Mouse (Mus musculus) midbrain, postnatal 0 days (tissue): Measurements from ENCODE around the gene Mtln. TPM values are rescaled to one million over a fixed set of nuclear protein-coding genes. Genes with fewer than 3 reads are reported as not detected.

Experiments
- ATAC-seq: fragments of 200-750 bp; cut with Nextera tagmentation; 2 replicates; pipeline ENCODE4 v1.8.0; 2017; ENCODE audit warnings: moderate number of reproducible peaks, mild to moderate bottlenecking, moderate TSS enrichment, moderate library complexity; ENCODE audit not compliant: low FRiP score
- DNase-seq: peaks from one replicate; pipeline ENCODE4 v3.0.0-alpha.2; 2015; ENCODE audit warnings: low spot score
- H3K27ac ChIP-seq: fragments of 300-500 bp; sonication (generic); 2 replicates; pipeline ENCODE4 v1.5.1; 2014; ENCODE audit warnings: low read depth, mild to moderate bottlenecking, low read length, mixed read lengths
- H3K27me3 ChIP-seq: fragments of 300-500 bp; sonication (generic); 2 replicates; pipeline ENCODE4 v1.6.1; 2014; ENCODE audit warnings: low read length, control low read depth, mixed read lengths; ENCODE audit not compliant: insufficient read depth
- H3K36me3 ChIP-seq: fragments of 300-500 bp; sonication (generic); 2 replicates; pipeline ENCODE4 v1.6.1; 2014; ENCODE audit warnings: low read length, control low read depth, mixed read lengths; ENCODE audit not compliant: insufficient read depth
- H3K4me1 ChIP-seq: fragments of 300-500 bp; sonication (generic); 2 replicates; pipeline ENCODE4 v1.6.1; 2014; ENCODE audit warnings: mild to moderate bottlenecking, control low read depth, antibody characterized with exemption, low read length, mixed read lengths; ENCODE audit not compliant: insufficient read depth
- H3K4me2 ChIP-seq: fragments of 300-500 bp; sonication (generic); 2 replicates; pipeline ENCODE4 v1.6.1; 2014; ENCODE audit warnings: low read depth, mild to moderate bottlenecking, low read length, mixed read lengths; ENCODE audit not compliant: poor library complexity, severe bottlenecking
- H3K4me3 ChIP-seq: fragments of 300-500 bp; sonication (generic); 2 replicates; pipeline ENCODE4 v1.5.1; 2014; ENCODE audit warnings: low read depth, mild to moderate bottlenecking, low read length, moderate library complexity
- H3K9ac ChIP-seq: fragments of 300-500 bp; sonication (generic); replicated peaks from 2 replicates; pipeline ENCODE4 v1.6.1; 2014; ENCODE audit warnings: mild to moderate bottlenecking, low read length, moderate library complexity, mixed read lengths; ENCODE audit not compliant: poor library complexity, severe bottlenecking
- H3K9me3 ChIP-seq: fragments of 300-500 bp; sonication (generic); 2 replicates; pipeline ENCODE4 v1.6.1; 2016; ENCODE audit warnings: low read length, control low read depth
- CTCF ChIP-seq: IDR thresholded peaks from 2 replicates; pipeline ENCODE4 v1.5.1; 2016; ENCODE audit warnings: antibody characterized with exemption, mild to moderate bottlenecking
- WGBS: fragments of 180-500 bp; shearing (Covaris S2); extraction: QIAGEN DNeasy Blood & Tissue Kit; methylation state at CpG from one replicate; pipeline ENCODE4 v1.1.7; 2014; 5-methylcytosine and 5-hydroxymethylcytosine counted together
- polyA plus RNA-seq: library from polyadenylated mRNA; unstranded; fragments of >200 nt; fragmentation: Nextera tagmentation; extraction: Ambion mirVana; gene quantifications from 2 replicates; pipeline ENCODE4 v1.2.1, GENCODE M21; 2015
- total RNA-seq: library from RNA; depleted of rRNA; stranded (reverse); fragments of >200 nt; gene quantifications from 2 replicates; pipeline ENCODE4 v1.2.3, GENCODE M21; 2014

The Mtln gene
- total and polyA plus RNA-seq, 2 experiments from 2014 or later: 10.9 to 56.6 TPM

GRCm38 (mm10) chr2:127760014-127760413, 32.3 kb downstream of the Mtln start:
- H3K9ac ChIP-seq: no peak overlapping the region
- WGBS: 91% methylated on average over 6 of the region's 6 CpGs
- ATAC-seq (no peak), DNase-seq (no peak)
- H3K27me3 ChIP-seq: no peaks in the 10 kb centered on the region
- H3K4me2 ChIP-seq: no peak overlapping the region
- H3K4me1 ChIP-seq: no peaks in the 10 kb centered on the region
- no peak overlapping the region for H3K4me3 ChIP-seq
- TF ChIP-seq CTCF: no peak
- H3K36me3 ChIP-seq: 0 out of 2 replicates have a peak, but pooled peaks cover 8% of the 10 kb centered on the region
- H3K9me3 ChIP-seq: no peaks in the 10 kb centered on the region
- no peak overlapping the region for H3K27ac ChIP-seq

GRCm38 (mm10) chr2:127759157-127759880, 33.0 kb downstream of the Mtln start:
- no peak for ATAC-seq
- WGBS: 89% methylated on average over 5 of the region's 5 CpGs
- Histone ChIP-seq H3K9me3 (no peaks in the 10 kb centered on the region), H3K9ac (no peak overlapping the region), H3K4me3 (no peak overlapping the region), H3K36me3 (0 out of 2 replicates have a peak, but pooled peaks cover 8% of the 10 kb centered on the region), H3K27me3 (no peaks in the 10 kb centered on the region), H3K27ac (no peak overlapping the region), H3K4me1 (no peaks in the 10 kb centered on the region), H3K4me2 (no peak overlapping the region)
- no peak for DNase-seq
- TF ChIP-seq CTCF: no peak

- WGBS: 44% methylated on average over 8 of the region's 8 CpGs
- H3K27ac ChIP-seq: no peak overlapping the region
- DNase-seq: peak; percentile 66
Observed at GRCm38 (mm10) chr2:127757171-127757570, 35.1 kb downstream of the Mtln start.

GRCm38 (mm10) chr2:127754113-127754512, 38.2 kb downstream of the Mtln start:
- Histone ChIP-seq H3K4me1 (no peaks in the 10 kb centered on the region), H3K9me3 (no peaks in the 10 kb centered on the region), H3K4me2 (no peak overlapping the region), H3K27me3 (no peaks in the 10 kb centered on the region), H3K4me3 (no peak overlapping the region), H3K9ac (no peak overlapping the region), H3K36me3 (no peaks in the 10 kb centered on the region), H3K27ac (no peak overlapping the region)
- no peak for TF ChIP-seq CTCF
- WGBS: 93% methylated on average over 4 of the region's 4 CpGs
- DNase-seq: no peak
- no peak for ATAC-seq

More at GRCm38 (mm10) chr2:127757171-127757570, 35.1 kb downstream of the Mtln start:
- no peak overlapping the region for H3K4me2 ChIP-seq
- H3K4me3 ChIP-seq: no peak overlapping the region
- no peaks in the 10 kb centered on the region for H3K4me1 ChIP-seq
- no peak overlapping the region for H3K9ac ChIP-seq
- ATAC-seq: no peak; the same call in 1 of the 2 replicates
- no peak for TF ChIP-seq CTCF
- H3K9me3 ChIP-seq: no peaks in the 10 kb centered on the region
- H3K27me3 ChIP-seq: no peaks in the 10 kb centered on the region
- 0 out of 2 replicates have a peak, but pooled peaks cover 8% of the 10 kb centered on the region for H3K36me3 ChIP-seq

GRCm38 (mm10) chr2:127751849-127752610, 40.3 kb downstream of the Mtln start:
- Histone ChIP-seq H3K27me3 (no peaks in the 10 kb centered on the region), H3K9ac (no peak overlapping the region), H3K4me2 (no peak overlapping the region), H3K4me3 (no peak overlapping the region), H3K36me3 (no peaks in the 10 kb centered on the region), H3K27ac (no peak overlapping the region), H3K9me3 (no peaks in the 10 kb centered on the region), H3K4me1 (no peaks in the 10 kb centered on the region)
- peak; percentile 24 for DNase-seq
- TF ChIP-seq CTCF: no peak
- ATAC-seq: no peak
- 75% methylated on average over 11 of the region's 11 CpGs for whole genome bisulfite sequencing

- no peak for TF ChIP-seq CTCF
- DNase-seq: no peak
- H3K36me3 ChIP-seq: peaks cover 3% of the 10 kb centered on the region; the same call in 1 of the 2 replicates
- no peak overlapping the region for H3K4me2 ChIP-seq
- H3K4me3 ChIP-seq: no peak overlapping the region
- H3K9me3 ChIP-seq: no peaks in the 10 kb centered on the region
- H3K4me1 ChIP-seq: no peaks in the 10 kb centered on the region
- no peak for ATAC-seq
- WGBS: 65% methylated on average over 1 of the region's 1 CpGs
- H3K27me3 ChIP-seq: no peaks in the 10 kb centered on the region
- no peak overlapping the region for H3K27ac ChIP-seq
- H3K9ac ChIP-seq: no peak overlapping the region
Observed at GRCm38 (mm10) chr2:127749376-127749775, 42.9 kb downstream of the Mtln start.
